Mouse (Mus musculus) thymus, adult 18-20 months (tissue): ENCODE data around the gene Mon1a.
A peak's percentile ranks its signal among the peaks of the same experiment; 100 is the strongest.

Source experiments
- DNase-seq, 2 experiments: peaks; one replicate each; pipeline ENCODE4 v3.0.0; 2022; ENCODE audit warnings: mixed read lengths in 2 of 2

The Mon1a gene

DNA sequence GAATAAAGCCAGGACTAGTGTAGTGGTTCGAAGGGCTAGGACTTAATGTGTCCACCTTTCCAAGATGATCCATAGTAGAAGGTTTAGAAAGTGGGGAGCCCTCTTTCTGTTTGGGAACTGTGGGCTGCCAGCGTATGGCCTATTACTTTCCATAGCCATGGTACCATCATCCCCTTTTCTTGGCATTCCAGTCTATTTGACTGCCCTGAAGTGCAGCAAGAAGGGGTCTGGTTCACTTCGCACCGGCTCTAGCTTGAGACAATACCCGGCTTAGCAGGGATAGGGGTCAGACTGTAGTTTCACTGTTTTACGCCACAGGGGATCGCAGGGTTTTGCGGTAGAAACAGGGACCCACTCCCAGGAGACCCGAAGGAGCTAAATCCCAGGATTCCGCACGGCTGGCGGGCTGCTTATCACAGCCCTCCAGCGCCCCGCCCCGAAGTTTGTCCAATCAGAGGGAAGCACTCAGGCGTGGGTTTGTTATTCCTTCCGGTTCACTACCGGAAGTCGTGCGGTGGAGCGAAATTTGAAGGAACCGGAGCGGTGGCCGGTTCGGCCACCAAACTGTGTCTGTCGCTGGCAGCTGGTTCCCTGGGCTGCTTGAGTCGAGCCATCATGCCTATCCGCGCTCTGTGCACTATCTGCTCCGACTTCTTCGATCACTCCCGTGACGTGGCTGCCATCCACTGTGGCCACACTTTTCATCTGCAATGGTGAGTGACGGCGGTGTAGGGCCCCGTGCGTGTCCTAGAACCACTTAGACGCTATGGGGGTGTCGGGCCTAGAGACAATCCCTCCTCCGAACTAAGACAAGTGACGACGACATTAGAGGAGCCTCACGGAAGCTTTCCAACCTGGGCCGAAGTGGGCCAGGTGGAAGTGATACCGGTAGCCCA lies 62.8 kb downstream of the Mon1a start:
- DNase-seq, result peak; percentile 73 to 80
